Comparison of ENCODE assay signal across 7 mouse cellular contexts in the genomic region with DNA sequence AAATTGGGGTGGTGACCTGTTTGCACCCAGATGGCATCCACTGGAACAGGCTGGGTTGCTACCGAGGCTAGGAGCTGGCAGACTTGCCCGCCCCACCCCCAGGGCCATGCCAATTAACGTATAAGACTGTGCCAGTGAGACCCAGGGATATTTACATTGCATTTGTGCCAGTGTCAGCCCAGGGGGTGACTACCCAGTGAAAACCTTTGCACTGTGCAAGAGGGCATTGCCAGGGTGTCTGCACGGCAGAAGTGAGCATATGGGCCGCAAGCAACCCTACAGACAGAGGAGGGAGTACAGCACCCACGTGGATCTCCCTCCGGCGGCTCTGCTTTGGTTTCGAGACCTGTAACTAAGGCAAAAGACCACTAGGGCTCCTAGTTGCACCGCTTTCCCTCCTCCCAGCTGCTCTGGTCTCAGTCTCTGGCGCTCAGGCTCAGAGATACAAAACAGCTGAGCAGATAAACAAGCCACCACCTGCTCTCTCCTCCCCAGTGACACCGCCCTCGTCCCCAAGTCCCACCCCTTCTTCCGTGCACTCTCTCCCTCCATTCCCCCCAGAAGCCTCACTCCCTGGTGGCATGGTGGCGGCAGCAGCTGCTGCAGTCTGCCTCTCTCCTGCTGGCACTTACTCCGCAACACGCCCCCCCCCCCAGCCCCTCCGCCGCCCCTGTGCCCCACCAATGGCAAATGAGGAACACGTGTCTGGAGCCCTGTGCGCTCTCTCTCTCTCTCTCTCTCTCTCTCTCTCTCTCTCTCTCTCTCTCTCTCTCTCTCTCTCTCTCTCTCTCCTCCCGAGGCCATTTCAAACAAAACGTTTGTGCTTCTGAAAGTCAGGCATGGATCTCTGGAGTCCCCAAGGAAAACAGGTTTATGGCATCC. TPM values are rescaled to one million over a fixed set of nuclear protein-coding genes. Genes with fewer than 3 reads are reported as not detected.
DNase-seq lines count a peak whose midpoint lies in the region; ATAC-seq lines count a peak whose summit lies in the region.

No protein-coding gene starts in this region.

- H3K9ac ChIP-seq in forebrain, embryonic 15.5 days (replicated peaks): peak overlapping the region; percentile 48

- H3K4me1 ChIP-seq in forebrain, embryonic 15.5 days: peaks cover 24% of the 10 kb centered on the region
- H3K4me1 ChIP-seq in hindbrain, embryonic 10.5 days (replicated peaks): peaks cover 32% of the 10 kb centered on the region

- peak; percentile 93 for ATAC-seq in forebrain, embryonic 15.5 days (replicated peaks)

- H3K9me3 ChIP-seq in forebrain, embryonic 15.5 days: no peaks in the 10 kb centered on the region
- no peaks in the 10 kb centered on the region for H3K9me3 ChIP-seq in hindbrain, embryonic 10.5 days

- no peaks in the 10 kb centered on the region for H3K36me3 ChIP-seq in forebrain, embryonic 15.5 days
- H3K36me3 ChIP-seq in hindbrain, embryonic 10.5 days: no peaks in the 10 kb centered on the region

- DNase-seq in Muller cell, postnatal 12 days (ENCODE audit: inconsistent ontology term): peak; percentile 52
- peak; percentile 50 for DNase-seq in cerebellum, adult 11 months
- DNase-seq in hindbrain, embryonic 10.5 days (ENCODE audit: low spot score): peak; percentile 82
- DNase-seq in layer of hippocampus, postnatal 36 days: peak; percentile 65 to 67
- DNase-seq in lung, postnatal 25 days (ENCODE audit: low spot score): peak; percentile 49
- peak; percentile 37 to 57 for DNase-seq in right cerebral cortex, adult 2 months (ENCODE audit: low spot score in 2 of 2)

- peak overlapping the region; percentile 90 for H3K27ac ChIP-seq in forebrain, embryonic 15.5 days (replicated peaks)
- peak overlapping the region; percentile 87 for H3K27ac ChIP-seq in hindbrain, embryonic 10.5 days

- H3K4me3 ChIP-seq in forebrain, embryonic 15.5 days: peak overlapping the region; percentile 44
- H3K4me3 ChIP-seq in hindbrain, embryonic 10.5 days: peak overlapping the region; percentile 61

- no peaks in the 10 kb centered on the region for H3K27me3 ChIP-seq in forebrain, embryonic 15.5 days
- H3K27me3 ChIP-seq in hindbrain, embryonic 10.5 days (ENCODE audit: insufficient read depth, poor library complexity, severe bottlenecking): peaks cover 11% of the 10 kb centered on the region

- peak overlapping the region; percentile 91 for H3K4me2 ChIP-seq in forebrain, embryonic 15.5 days (replicated peaks)

- WGBS in forebrain, embryonic 15.5 days: 2% methylated on average over 21 of the region's 23 CpGs
- WGBS in hindbrain, embryonic 10.5 days: under 1% methylated on average over 23 of the region's 23 CpGs

RNA-seq across cellular contexts. Expression of a gene that starts 49.0 kb away (rescaled TPM):
- 16.8 and 18.2 TPM in 2 replicates for polyA plus RNA-seq in forebrain, embryonic 15.5 days (2015; fragmentation: Nextera tagmentation; extraction: Ambion mirVana)
- polyA plus RNA-seq in hindbrain, embryonic 10.5 days (2016; fragmentation: Nextera tagmentation; extraction: Ambion mirVana): 21.3 and 22.2 TPM in 2 replicates
- 10 to 100 TPM; 29.5 to 30.5 TPM for total RNA-seq in layer of hippocampus, postnatal 36 days (2021)

Comparison
In these comparisons a context has a peak if more than half of its experiments do, and no peak if none do; other contexts are left out.
1. Peak in every context shown above with its lines: DNase-seq, ATAC-seq, H3K4me3 ChIP-seq and H3K27ac ChIP-seq.